Mouse (Mus musculus): ENCODE measurements around the gene Dpysl4. TPM values are rescaled to one million over a fixed set of nuclear protein-coding genes. Genes with fewer than 3 reads are reported as not detected.

Gene Dpysl4
- 127 and 156 TPM in 2 replicates for polyA plus RNA-seq (2012; rRNA removed)

GRCm38 (mm10) chr7:139085629-139086194 lies at the start of gene Dpysl4:
Gene Dpysl4, plus strand, starts transcription at chr7:139086001.
- peak; percentile 93 to 94 for DNase-seq
- Histone ChIP-seq H3K4me1 (ENCODE audit: control insufficient read depth, insufficient read depth, low read length) (peaks cover 16% of the 10 kb centered on the region; the same call in 1 of the 2 replicates), H3K27me3 (ENCODE audit: control insufficient read depth, insufficient read depth, low read length) (no peaks in the 10 kb centered on the region), H3K4me3 (replicated peaks; ENCODE audit: insufficient read depth, low read depth, low read length) (peak within 1 kb of the TSS; percentile 89), H3K27ac (ENCODE audit: insufficient read depth, low read length) (peak within 1 kb of the TSS; percentile 87)
- TF ChIP-seq POLR2A (IDR thresholded peaks at IDR 0.05; ENCODE audit: borderline replicate concordance, insufficient read depth, low read length) (peak; percentile 96), CTCF (IDR thresholded peaks at IDR 0.05; ENCODE audit: borderline replicate concordance, insufficient read depth, low read depth, low read length) (no peak)
- WGBS = 4% methylated on average over 32 of the region's 32 CpGs

- no peaks in the 10 kb centered on the region for H3K27me3 ChIP-seq (ENCODE audit: control insufficient read depth, insufficient read depth, low read length)
- WGBS = 57% methylated on average over 4 of the region's 4 CpGs
- DNase-seq = peak in 1 of 2 experiments; percentile 15
- peaks cover 6% of the 10 kb centered on the region; the same call in 1 of the 2 replicates for H3K4me1 ChIP-seq (ENCODE audit: control insufficient read depth, insufficient read depth, low read length)
- H3K4me3 ChIP-seq (replicated peaks; ENCODE audit: insufficient read depth, low read depth, low read length) = no peak overlapping the region
- no peak overlapping the region for H3K27ac ChIP-seq (ENCODE audit: insufficient read depth, low read length)
- TF ChIP-seq CTCF (IDR thresholded peaks at IDR 0.05; ENCODE audit: borderline replicate concordance, insufficient read depth, low read depth, low read length) (peak; percentile 40; the same call in 1 of the 2 replicates), POLR2A (IDR thresholded peaks at IDR 0.05; ENCODE audit: borderline replicate concordance, insufficient read depth, low read length) (no peak)
These were observed 22.4 kb upstream of the Dpysl4 start for GRCm38 (mm10) chr7:139063406-139063805.

GRCm38 (mm10) chr7:139068182-139068623 lies 17.6 kb upstream of the Dpysl4 start:
- peak; percentile 87 to 89 for DNase-seq
- TF ChIP-seq POLR2A (IDR thresholded peaks at IDR 0.05; ENCODE audit: borderline replicate concordance, insufficient read depth, low read length) (no peak), CTCF (IDR thresholded peaks at IDR 0.05; ENCODE audit: borderline replicate concordance, insufficient read depth, low read depth, low read length) (peak; percentile 78)
- Histone ChIP-seq H3K27ac (ENCODE audit: insufficient read depth, low read length) (no peak overlapping the region), H3K4me1 (ENCODE audit: control insufficient read depth, insufficient read depth, low read length) (peaks cover 13% of the 10 kb centered on the region; the same call in 1 of the 2 replicates), H3K4me3 (replicated peaks; ENCODE audit: insufficient read depth, low read depth, low read length) (no peak overlapping the region), H3K27me3 (ENCODE audit: control insufficient read depth, insufficient read depth, low read length) (no peaks in the 10 kb centered on the region)
- whole genome bisulfite sequencing = 0% methylated on average over 2 of the region's 2 CpGs

- TF ChIP-seq POLR2A (IDR thresholded peaks at IDR 0.05; ENCODE audit: borderline replicate concordance, insufficient read depth, low read length) = no peak
- TF ChIP-seq CTCF (IDR thresholded peaks at IDR 0.05; ENCODE audit: borderline replicate concordance, insufficient read depth, low read depth, low read length) = no peak
- 62% methylated on average over 6 of the region's 6 CpGs for WGBS
These were observed 11.6 kb upstream of the Dpysl4 start for GRCm38 (mm10) chr7:139074189-139074588.

GRCm38 (mm10) chr7:139075054-139075794 lies 10.6 kb upstream of the Dpysl4 start:
- TF ChIP-seq POLR2A (IDR thresholded peaks at IDR 0.05; ENCODE audit: borderline replicate concordance, insufficient read depth, low read length) (no peak), CTCF (IDR thresholded peaks at IDR 0.05; ENCODE audit: borderline replicate concordance, insufficient read depth, low read depth, low read length) (no peak)
- Histone ChIP-seq H3K27ac (ENCODE audit: insufficient read depth, low read length) (no peak overlapping the region), H3K4me3 (replicated peaks; ENCODE audit: insufficient read depth, low read depth, low read length) (no peak overlapping the region), H3K27me3 (ENCODE audit: control insufficient read depth, insufficient read depth, low read length) (no peaks in the 10 kb centered on the region), H3K4me1 (ENCODE audit: control insufficient read depth, insufficient read depth, low read length) (peaks cover 31% of the 10 kb centered on the region)
- no peak for DNase-seq
- WGBS = 71% methylated on average over 14 of the region's 14 CpGs

More at GRCm38 (mm10) chr7:139074189-139074588, 11.6 kb upstream of the Dpysl4 start:
- Histone ChIP-seq H3K27ac (ENCODE audit: insufficient read depth, low read length) (no peak overlapping the region), H3K27me3 (ENCODE audit: control insufficient read depth, insufficient read depth, low read length) (no peaks in the 10 kb centered on the region), H3K4me3 (replicated peaks; ENCODE audit: insufficient read depth, low read depth, low read length) (no peak overlapping the region), H3K4me1 (ENCODE audit: control insufficient read depth, insufficient read depth, low read length) (peaks cover 32% of the 10 kb centered on the region)
- DNase-seq = no peak

- TF ChIP-seq POLR2A (IDR thresholded peaks at IDR 0.05; ENCODE audit: borderline replicate concordance, insufficient read depth, low read length) (no peak), CTCF (IDR thresholded peaks at IDR 0.05; ENCODE audit: borderline replicate concordance, insufficient read depth, low read depth, low read length) (no peak)
- DNase-seq = peak; percentile 72 to 86
- Histone ChIP-seq H3K27ac (ENCODE audit: insufficient read depth, low read length) (peak overlapping the region; percentile 72), H3K27me3 (ENCODE audit: control insufficient read depth, insufficient read depth, low read length) (no peaks in the 10 kb centered on the region), H3K4me1 (ENCODE audit: control insufficient read depth, insufficient read depth, low read length) (peaks cover 31% of the 10 kb centered on the region), H3K4me3 (replicated peaks; ENCODE audit: insufficient read depth, low read depth, low read length) (no peak overlapping the region)
- 9% methylated on average over 7 of the region's 7 CpGs for WGBS
These were observed 8.5 kb upstream of the Dpysl4 start for GRCm38 (mm10) chr7:139077283-139077682.

GRCm38 (mm10) chr7:139078181-139078580 lies 7.6 kb upstream of the Dpysl4 start:
- TF ChIP-seq CTCF (IDR thresholded peaks at IDR 0.05; ENCODE audit: borderline replicate concordance, insufficient read depth, low read depth, low read length) = no peak
- no peaks in the 10 kb centered on the region for H3K27me3 ChIP-seq (ENCODE audit: control insufficient read depth, insufficient read depth, low read length)
- peak; percentile 39 to 48 for DNase-seq
- peaks cover 31% of the 10 kb centered on the region for H3K4me1 ChIP-seq (ENCODE audit: control insufficient read depth, insufficient read depth, low read length)
- no peak overlapping the region for H3K27ac ChIP-seq (ENCODE audit: insufficient read depth, low read length)
- WGBS = 24% methylated on average over 6 of the region's 6 CpGs
- H3K4me3 ChIP-seq (replicated peaks; ENCODE audit: insufficient read depth, low read depth, low read length) = no peak overlapping the region

- Histone ChIP-seq H3K27ac (ENCODE audit: insufficient read depth, low read length) (no peak overlapping the region), H3K27me3 (ENCODE audit: control insufficient read depth, insufficient read depth, low read length) (no peaks in the 10 kb centered on the region), H3K4me3 (replicated peaks; ENCODE audit: insufficient read depth, low read depth, low read length) (no peak overlapping the region), H3K4me1 (ENCODE audit: control insufficient read depth, insufficient read depth, low read length) (peaks cover 31% of the 10 kb centered on the region)
- TF ChIP-seq CTCF (IDR thresholded peaks at IDR 0.05; ENCODE audit: borderline replicate concordance, insufficient read depth, low read depth, low read length) (no peak), POLR2A (IDR thresholded peaks at IDR 0.05; ENCODE audit: borderline replicate concordance, insufficient read depth, low read length) (no peak)
- no peak for DNase-seq
- WGBS = 89% methylated on average over 7 of the region's 7 CpGs
These were observed 6.7 kb upstream of the Dpysl4 start for GRCm38 (mm10) chr7:139079141-139079540.
